Mouse (Mus musculus) liver, adult 2 months (tissue): ENCODE measurements around the gene Gng4. TPM values are rescaled to one million over a fixed set of nuclear protein-coding genes. Genes with fewer than 3 reads are reported as not detected.

Experiments used
- DNase-seq: peaks from one replicate; pipeline ENCODE4 v3.0.0-alpha.2; 2011; ENCODE audit warnings: low read depth, low spot score; ENCODE audit errors: extremely low read depth
- H3K27ac ChIP-seq: fragments of 200-500 bp; replicated peaks from 2 replicates; pipeline ENCODE4 v1.5.1; 2012; ENCODE audit warnings: low read depth, mild to moderate bottlenecking, control low read depth, inconsistent platforms, low read length; ENCODE audit not compliant: insufficient read depth
- H3K27me3 ChIP-seq: fragments of 200-500 bp; 2 replicates; pipeline ENCODE4 v1.6.1; 2012; ENCODE audit warnings: mild to moderate bottlenecking, moderate library complexity, low read length, inconsistent platforms; ENCODE audit not compliant: control insufficient read depth, insufficient read depth
- H3K36me3 ChIP-seq: fragments of 200-500 bp; 2 replicates; pipeline ENCODE4 v1.6.1; 2012; ENCODE audit warnings: low read length, inconsistent platforms; ENCODE audit not compliant: control insufficient read depth, insufficient read depth
- H3K4me1 ChIP-seq: fragments of 200-500 bp; 2 replicates; pipeline ENCODE4 v1.6.1; 2011; ENCODE audit warnings: low read length; ENCODE audit not compliant: control insufficient read depth, insufficient read depth
- H3K4me3 ChIP-seq: fragments of 200-500 bp; 2 replicates; pipeline ENCODE4 v1.5.1; 2011; ENCODE audit warnings: low read depth, mild to moderate bottlenecking, control low read depth, low read length, moderate library complexity; ENCODE audit not compliant: insufficient read depth
- H3K79me2 ChIP-seq: fragments of 200-500 bp; 2 replicates; pipeline ENCODE4 v1.6.1; 2012; ENCODE audit warnings: inconsistent platforms, mild to moderate bottlenecking, low read length, moderate library complexity; ENCODE audit not compliant: control insufficient read depth, insufficient read depth
- H3K9ac ChIP-seq: fragments of 200-500 bp; 2 replicates; pipeline ENCODE4 v1.6.1; 2012; ENCODE audit warnings: low read depth, mild to moderate bottlenecking, control low read depth, inconsistent platforms, low read length
- CTCF ChIP-seq: fragments of 200-500 bp; IDR thresholded peaks from 2 replicates; pipeline ENCODE4 v1.5.1; 2011; ENCODE audit warnings: low read depth, low read length, control low read depth
- POLR2A ChIP-seq: fragments of 200-500 bp; IDR thresholded peaks from 2 replicates; pipeline ENCODE4 v1.6.1; 2011; ENCODE audit warnings: low read length, control low read depth; ENCODE audit not compliant: insufficient read depth; ENCODE audit errors: extremely low read depth
- WGBS: fragments of 180-500 bp; shearing (Covaris S2); methylation state at CpG from one replicate; pipeline ENCODE4 v1.1.7; 2018; 5-methylcytosine and 5-hydroxymethylcytosine counted together
- polyA plus RNA-seq: library from polyadenylated mRNA; depleted of rRNA; stranded (reverse); fragments of >200 nt; gene quantifications from 2 replicates; pipeline ENCODE4 v1.2.3, GENCODE M21; 2012; rRNA removed
- total RNA-seq: library from RNA; depleted of rRNA; stranded (reverse); fragments of >200 nt; gene quantifications from 2 replicates; pipeline ENCODE4 v1.2.3, GENCODE M21; 2014; rRNA removed

Gng4 gene
- total RNA-seq (under 0.01 TPM in 1 of 2 replicates, not detected in the other), polyA plus RNA-seq (not detected in 2 replicates)

DNA sequence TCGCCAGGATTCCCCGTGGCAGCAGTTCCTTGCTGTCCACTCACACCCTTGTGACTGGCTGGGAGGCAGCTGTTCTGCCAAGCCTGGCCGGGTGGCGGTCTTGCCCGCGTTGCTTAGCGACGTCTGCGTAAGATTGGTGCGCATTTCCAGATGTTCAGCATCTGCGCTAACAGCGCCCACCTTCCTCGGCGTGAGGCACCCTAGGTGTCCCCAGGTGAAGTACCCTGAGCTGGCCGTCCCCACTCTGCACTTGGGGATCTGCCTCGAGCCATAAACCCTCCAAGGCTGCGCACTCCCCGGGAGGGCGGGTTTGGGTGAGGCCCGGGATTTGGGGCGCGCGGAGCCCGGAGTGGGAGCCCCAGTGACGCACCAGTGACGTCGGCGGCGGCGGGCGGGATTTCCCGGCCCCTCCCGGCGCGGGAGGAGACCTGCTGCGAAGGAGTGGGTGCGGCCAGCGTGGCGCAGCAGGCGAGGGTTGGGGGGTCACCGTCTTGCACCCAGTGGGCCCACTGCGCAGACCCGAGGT lies at the start of gene Gng4:
Gene Gng4, plus strand, starts transcription at position 166 of the 526 bp plus-strand sequence.
- Histone ChIP-seq H3K9ac (no peak within 1 kb of the TSS), H3K27me3 (peaks cover 8% of the 10 kb centered on the region; the same call in 1 of the 2 replicates), H3K36me3 (peaks cover 7% of the 10 kb centered on the region), H3K79me2 (no peaks in the 10 kb centered on the region), H3K4me3 (peak within 1 kb of the TSS; percentile 3; the same call in 1 of the 2 replicates), H3K27ac (no peak within 1 kb of the TSS), H3K4me1 (peaks cover 6% of the 10 kb centered on the region; the same call in 1 of the 2 replicates)
- 2% methylated on average over 43 of the region's 43 CpGs for WGBS
- TF ChIP-seq POLR2A = no peak
- no peak for TF ChIP-seq CTCF
- DNase-seq = no peak

DNA sequence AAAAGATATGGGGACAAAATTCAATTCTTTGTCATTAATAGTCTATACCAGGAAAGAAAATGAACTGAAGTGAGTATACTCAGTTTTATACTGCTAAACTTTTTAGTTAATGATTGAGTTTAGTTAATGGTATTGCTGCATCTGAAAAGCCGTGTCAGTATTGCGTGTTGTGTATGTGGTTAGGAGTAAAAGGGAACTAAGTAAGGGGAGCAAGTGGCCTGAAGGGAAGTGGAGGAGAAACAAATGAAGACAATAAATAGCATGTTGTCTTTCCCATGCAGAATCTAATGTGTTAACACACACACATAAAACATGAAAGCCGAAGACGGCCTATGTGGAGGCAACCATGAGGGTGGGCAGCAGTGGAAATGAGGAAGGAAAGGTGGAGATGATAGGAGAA lies 44.6 kb upstream of the Gng4 start:
- Histone ChIP-seq H3K9ac (no peak overlapping the region), H3K4me3 (no peak overlapping the region), H3K79me2 (no peaks in the 10 kb centered on the region), H3K4me1 (no peaks in the 10 kb centered on the region), H3K27me3 (no peaks in the 10 kb centered on the region), H3K27ac (no peak overlapping the region), H3K36me3 (peaks cover 34% of the 10 kb centered on the region)
- no peak for DNase-seq
- TF ChIP-seq CTCF = no peak
- TF ChIP-seq POLR2A = no peak
- 97% methylated on average over 4 of the region's 4 CpGs for WGBS

DNA sequence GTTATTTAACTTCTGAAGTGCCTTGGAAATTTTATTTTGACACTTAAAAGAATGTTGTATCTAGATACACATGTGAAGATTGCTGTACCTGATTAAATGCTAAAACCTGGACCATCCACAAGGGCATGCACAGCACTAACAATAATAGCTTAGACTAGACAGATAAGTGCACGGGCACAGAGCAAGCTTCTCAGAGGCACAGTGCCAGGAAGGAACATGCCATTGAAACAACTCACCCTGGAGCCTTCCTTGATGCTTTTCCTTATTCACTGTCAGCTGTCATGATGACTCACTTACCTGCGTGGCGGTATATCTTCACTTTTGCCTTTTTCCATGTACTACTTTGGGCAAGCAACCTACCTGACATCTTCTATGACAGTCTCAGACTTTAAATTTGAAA lies 37.9 kb upstream of the Gng4 start:
- no peak overlapping the region for H3K4me3 ChIP-seq
- H3K36me3 ChIP-seq = peaks cover 66% of the 10 kb centered on the region
- 89% methylated on average over 3 of the region's 3 CpGs for WGBS
- H3K4me1 ChIP-seq = no peaks in the 10 kb centered on the region
- no peak for TF ChIP-seq POLR2A
- no peak for TF ChIP-seq CTCF
- H3K27ac ChIP-seq = no peak overlapping the region
- DNase-seq = no peak
- no peaks in the 10 kb centered on the region for H3K27me3 ChIP-seq
- no peak overlapping the region for H3K9ac ChIP-seq
- no peaks in the 10 kb centered on the region for H3K79me2 ChIP-seq

DNA sequence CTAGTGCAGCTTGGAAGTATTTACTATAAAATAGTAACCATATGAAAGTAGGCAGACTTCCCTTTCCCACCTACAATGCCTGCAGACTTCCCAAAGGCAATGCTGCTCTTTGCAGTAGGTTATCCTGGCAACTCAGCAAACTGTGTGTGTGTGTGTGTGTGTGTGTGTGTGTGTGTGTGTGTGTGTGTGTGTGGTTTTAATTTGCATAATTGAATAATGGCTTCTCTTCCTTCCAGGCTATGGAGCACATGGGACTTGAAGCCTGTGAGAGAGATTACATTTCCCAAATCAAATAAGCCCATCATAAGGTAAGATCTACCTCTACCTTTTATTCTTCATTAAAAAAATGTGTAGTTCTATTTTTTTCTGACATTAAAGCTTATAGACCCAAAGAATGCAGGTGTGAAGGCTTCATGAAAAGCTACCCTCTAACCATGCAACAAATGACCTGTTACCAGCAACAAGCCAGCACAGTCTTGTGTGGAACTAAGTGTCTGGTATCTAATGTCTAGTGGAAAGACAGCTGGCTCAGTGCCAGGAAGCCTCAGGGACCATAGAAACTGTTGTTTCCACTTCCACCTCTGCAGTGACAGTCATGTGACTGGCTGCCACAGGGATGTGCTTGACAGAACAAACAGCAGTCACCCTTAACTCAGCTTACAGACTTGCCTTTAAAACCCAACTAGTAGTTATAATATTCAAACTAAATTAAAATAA lies 7.9 kb upstream of the Gng4 start:
- Histone ChIP-seq H3K27ac (no peak overlapping the region), H3K4me1 (no peaks in the 10 kb centered on the region), H3K9ac (no peak overlapping the region), H3K36me3 (peaks cover 28% of the 10 kb centered on the region), H3K4me3 (no peak overlapping the region), H3K27me3 (no peaks in the 10 kb centered on the region), H3K79me2 (no peaks in the 10 kb centered on the region)
- no peak for TF ChIP-seq POLR2A
- TF ChIP-seq CTCF = no peak
- no peak for DNase-seq

DNA sequence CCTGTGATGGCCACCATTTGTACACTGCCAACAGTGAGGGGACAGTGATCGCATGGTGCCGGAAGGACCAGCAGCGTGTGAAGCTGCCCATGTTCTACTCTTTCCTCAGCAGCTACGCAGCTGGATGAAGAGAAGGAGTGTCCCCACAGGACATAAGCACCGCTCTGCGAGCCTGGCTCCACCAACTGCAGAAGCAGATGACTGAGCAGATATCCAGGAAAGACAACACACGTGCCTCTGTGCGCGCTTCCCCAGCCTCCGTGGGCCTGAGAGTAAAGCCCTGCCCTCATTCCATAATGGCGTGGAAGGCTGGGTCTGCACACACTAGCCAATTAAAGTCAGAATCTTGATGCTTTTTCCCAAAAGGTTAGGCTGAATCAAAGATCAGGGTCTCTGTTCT lies 6.8 kb upstream of the Gng4 start:
- H3K27ac ChIP-seq = no peak overlapping the region
- H3K79me2 ChIP-seq = no peaks in the 10 kb centered on the region
- H3K4me1 ChIP-seq = no peaks in the 10 kb centered on the region
- no peak for DNase-seq
- TF ChIP-seq CTCF (no peak), POLR2A (no peak)
- H3K9ac ChIP-seq = no peak overlapping the region
- no peak overlapping the region for H3K4me3 ChIP-seq
- WGBS = 94% methylated on average over 11 of the region's 11 CpGs
- H3K27me3 ChIP-seq = no peaks in the 10 kb centered on the region
- H3K36me3 ChIP-seq = peaks cover 28% of the 10 kb centered on the region

DNA sequence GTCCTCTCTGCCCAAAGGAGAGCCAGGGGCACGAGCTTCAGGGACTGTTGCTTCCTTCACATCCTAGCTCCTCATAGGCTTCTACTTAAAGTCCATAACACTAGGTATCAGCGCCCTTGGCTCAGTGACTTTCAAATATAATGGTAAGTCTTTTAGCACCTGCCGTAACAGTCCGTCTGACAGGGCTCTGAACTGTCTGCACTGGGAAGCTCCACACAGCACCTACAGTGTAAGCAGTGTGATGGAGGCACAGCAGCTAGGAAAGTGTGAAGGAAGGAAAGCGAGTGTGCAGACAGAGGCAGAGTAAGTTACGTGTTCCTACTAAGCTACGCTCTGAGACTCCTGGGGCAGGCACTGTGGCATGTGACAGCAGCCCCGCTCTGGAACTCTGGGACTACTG lies 6.2 kb upstream of the Gng4 start:
- DNase-seq = no peak
- WGBS = 96% methylated on average over 8 of the region's 8 CpGs
- Histone ChIP-seq H3K79me2 (no peaks in the 10 kb centered on the region), H3K27me3 (no peaks in the 10 kb centered on the region), H3K4me1 (no peaks in the 10 kb centered on the region), H3K27ac (no peak overlapping the region), H3K9ac (no peak overlapping the region), H3K4me3 (no peak overlapping the region), H3K36me3 (peaks cover 28% of the 10 kb centered on the region)
- TF ChIP-seq CTCF (no peak), POLR2A (no peak)
